Mouse (Mus musculus) spleen, adult 2 months (tissue): ENCODE data around the gene Hs3st4.

Source experiments
- CTCF ChIP-seq: fragments of 200-500 bp; IDR thresholded peaks from 2 replicates; pipeline ENCODE4 v1.5.1; 2011; ENCODE audit warnings: mild to moderate bottlenecking, inconsistent platforms; ENCODE audit not compliant: insufficient read depth, insufficient read length, insufficient replicate concordance; ENCODE audit errors: extremely low read depth
- POLR2A ChIP-seq: fragments of 200-500 bp; IDR thresholded peaks from 2 replicates; pipeline ENCODE4 v1.6.1; 2011; ENCODE audit warnings: low read depth, low read length, inconsistent platforms

- TF ChIP-seq CTCF, result no peak
- no peak for TF ChIP-seq POLR2A
These were observed 198.3 kb downstream of the Hs3st4 start for GRCm38 (mm10) chr7:124180926-124181325.
